Mouse (Mus musculus): ENCODE data around the gene Rab5if. TPM values are rescaled to one million over a fixed set of nuclear protein-coding genes. Genes with fewer than 3 reads are reported as not detected.
A peak's percentile ranks its signal among the peaks of the same experiment; 100 is the strongest.
"Not testable (repeated sequence)": the region's sequence is repeated elsewhere in the genome, so short reads cannot be mapped to it uniquely, and the experiment has no call there.

Gene Rab5if
- total RNA-seq, 1 experiment from 2014 or later = 138 TPM

DNA sequence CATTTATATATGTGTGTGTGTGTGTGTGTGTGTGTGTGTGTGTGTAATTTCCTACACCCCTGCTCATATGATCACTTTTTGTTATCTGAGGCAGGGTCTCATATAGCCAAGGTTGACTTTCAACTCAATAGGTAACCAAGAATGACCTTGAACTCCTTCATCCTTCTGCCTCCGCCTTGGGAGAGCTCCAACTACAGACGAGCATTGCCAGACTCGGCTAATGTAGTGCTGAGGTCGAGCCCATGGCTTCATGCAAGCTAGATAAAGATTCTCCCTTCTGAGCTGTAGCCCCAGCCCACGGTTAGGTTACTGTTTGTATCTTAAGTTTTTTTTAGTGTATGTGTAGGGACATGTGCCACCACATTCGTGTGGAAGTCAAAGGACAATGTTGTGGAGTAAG is 39.0 kb downstream of the Rab5if start:
- no peak for ATAC-seq (replicated peaks in 1 of 2; ENCODE audit: insufficient read depth in 1 of 2, low FRiP score in 2 of 2, low TSS enrichment in 1 of 2, low read depth in 1 of 2, poor library complexity in 2 of 2, severe bottlenecking in 2 of 2)

DNA sequence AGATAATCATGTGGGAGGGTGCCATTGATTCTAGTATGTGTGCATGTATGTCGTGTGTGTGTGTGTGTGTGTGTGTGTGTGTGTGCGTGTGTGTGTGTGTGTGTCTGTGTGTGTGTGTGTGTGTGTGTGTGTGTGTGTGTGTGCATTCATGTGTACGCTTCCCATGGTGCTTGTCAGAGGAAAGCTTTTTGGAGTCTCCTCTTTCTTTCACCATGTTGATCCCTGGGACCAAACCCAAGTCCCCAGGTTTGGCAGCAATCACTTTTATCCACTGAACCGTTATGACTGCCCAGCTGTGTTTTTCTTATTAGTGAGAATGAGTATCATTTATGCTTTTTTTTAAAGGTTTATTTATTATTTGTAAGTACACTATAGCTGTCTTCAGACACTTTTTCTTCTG is 39.5 kb downstream of the Rab5if start:
- not testable (repeated sequence) for ATAC-seq (replicated peaks in 1 of 2; ENCODE audit: insufficient read depth in 1 of 2, low FRiP score in 2 of 2, low TSS enrichment in 1 of 2, low read depth in 1 of 2, poor library complexity in 2 of 2, severe bottlenecking in 2 of 2)

DNA sequence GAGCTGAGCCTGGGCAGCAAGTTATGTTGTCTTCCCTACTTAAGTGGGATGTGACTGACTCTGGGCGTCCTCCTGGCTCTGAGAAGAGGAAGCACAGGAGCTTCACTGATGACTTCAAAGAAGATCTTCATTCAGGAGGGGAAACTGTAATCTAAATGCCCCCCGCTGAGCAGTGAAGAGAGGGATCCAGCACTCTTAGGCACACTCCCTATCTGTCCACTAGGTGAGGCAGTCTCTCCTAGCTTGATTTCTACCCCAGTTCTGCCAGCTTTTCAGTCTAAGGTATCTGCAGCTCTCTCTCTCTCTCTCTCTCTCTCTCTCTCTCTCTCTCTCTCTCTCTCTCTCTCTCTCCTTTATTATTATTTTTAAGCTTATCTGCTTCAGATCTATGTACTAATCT is 40.4 kb downstream of the Rab5if start:
- 0 out of 4 replicates have a peak, but pooled peaks of 1 of the 2 experiments have one; percentile 36 for ATAC-seq (replicated peaks in 1 of 2; ENCODE audit: insufficient read depth in 1 of 2, low FRiP score in 2 of 2, low TSS enrichment in 1 of 2, low read depth in 1 of 2, poor library complexity in 2 of 2, severe bottlenecking in 2 of 2)

DNA sequence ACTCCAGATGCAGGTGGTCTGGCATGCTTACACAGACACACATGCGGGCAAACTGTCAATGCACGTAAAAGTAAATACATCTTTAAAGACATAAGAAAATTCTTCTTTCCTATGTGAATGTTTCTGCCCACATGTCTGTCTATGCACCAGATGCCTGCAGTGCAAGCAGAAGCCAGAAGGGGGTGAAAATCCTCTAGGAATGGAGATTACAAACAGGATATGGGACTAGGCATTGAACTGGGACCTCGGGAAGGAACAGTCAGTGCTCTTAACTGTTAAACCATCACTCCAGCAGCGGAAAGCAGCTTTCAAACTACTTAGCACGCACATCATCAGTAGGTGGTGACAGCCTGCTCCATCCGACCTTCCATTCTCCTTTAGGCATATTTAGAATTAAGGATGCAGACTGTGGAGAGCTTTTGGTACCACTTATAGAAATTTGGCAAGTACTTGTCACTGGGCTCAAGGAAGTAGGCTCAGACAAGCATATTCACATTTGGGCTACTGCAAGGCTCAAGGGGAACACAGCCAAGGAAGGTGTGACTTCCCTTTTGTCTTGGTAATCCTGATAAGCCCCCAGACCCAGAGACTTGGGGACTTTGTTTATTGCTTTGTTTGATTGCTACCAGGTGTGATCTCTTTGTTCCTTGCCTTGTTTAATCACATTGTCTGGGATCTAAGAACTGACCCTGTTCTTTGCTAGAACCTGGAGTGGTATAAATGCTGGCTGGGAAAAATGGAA is 42.2 kb downstream of the Rab5if start:
- ATAC-seq (replicated peaks in 1 of 2; ENCODE audit: insufficient read depth in 1 of 2, low FRiP score in 2 of 2, low TSS enrichment in 1 of 2, low read depth in 1 of 2, poor library complexity in 2 of 2, severe bottlenecking in 2 of 2) = no peak

DNA sequence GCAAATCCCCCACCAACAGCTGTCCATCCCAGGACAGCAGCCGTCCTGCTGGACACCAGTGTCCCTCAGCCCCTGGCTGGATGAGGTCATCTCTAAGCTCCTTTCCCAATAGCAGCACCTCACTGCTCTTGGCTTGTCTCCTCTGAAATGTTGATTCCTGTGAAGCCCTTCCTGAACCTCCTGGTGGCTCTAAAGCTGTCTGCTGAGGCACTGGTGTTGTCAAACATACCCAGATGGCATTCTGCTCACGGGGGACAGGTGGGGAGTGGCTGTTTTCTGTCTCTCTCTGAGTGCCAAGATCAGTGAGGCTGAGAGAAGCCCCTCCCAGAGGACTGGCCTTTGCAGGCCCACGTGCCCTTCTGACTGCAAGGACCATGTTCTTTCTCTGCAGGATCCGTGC is 43.0 kb downstream of the Rab5if start:
- not testable (repeated sequence) for ATAC-seq (replicated peaks in 1 of 2; ENCODE audit: insufficient read depth in 1 of 2, low FRiP score in 2 of 2, low TSS enrichment in 1 of 2, low read depth in 1 of 2, poor library complexity in 2 of 2, severe bottlenecking in 2 of 2)

DNA sequence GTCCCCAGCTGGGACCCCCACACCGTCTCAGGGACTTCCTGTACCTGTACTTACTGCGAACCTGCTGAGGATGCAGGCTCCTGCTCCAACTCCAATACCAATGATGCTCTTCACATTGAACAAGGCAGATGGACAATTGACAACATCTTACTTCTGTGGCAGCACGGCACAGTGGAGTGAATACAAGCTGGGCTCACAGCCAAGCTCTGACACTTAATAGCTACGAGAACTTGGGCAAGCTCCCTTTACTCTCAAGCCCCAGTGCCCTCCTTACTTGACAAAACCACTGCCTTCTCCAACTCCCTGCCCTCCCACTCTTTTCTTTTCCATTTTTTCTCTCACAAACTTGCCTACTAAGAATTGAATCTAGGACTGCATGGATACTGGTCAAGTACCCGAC is 50.3 kb downstream of the Rab5if start:
- no peak for ATAC-seq (replicated peaks in 1 of 2; ENCODE audit: insufficient read depth in 1 of 2, low FRiP score in 2 of 2, low TSS enrichment in 1 of 2, low read depth in 1 of 2, poor library complexity in 2 of 2, severe bottlenecking in 2 of 2)

DNA sequence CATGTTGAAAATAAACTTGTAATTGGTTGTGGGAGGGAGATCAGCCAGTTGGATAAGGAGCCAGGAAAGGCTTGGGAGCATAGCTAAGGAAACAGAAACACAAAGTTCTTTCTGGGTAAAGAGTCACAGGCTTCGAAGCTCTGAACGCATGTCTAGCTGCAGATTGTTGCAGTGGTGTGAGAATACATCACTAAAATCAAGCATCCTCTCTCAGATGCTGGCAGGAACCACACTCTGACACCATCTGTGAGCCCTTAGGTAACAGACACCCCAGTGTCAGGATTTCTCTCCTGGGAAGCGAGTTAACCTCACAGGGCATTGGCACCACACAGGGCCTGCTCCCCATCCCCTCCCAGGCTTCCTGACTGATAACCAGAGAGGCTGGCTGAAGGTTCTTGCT is 52.6 kb downstream of the Rab5if start:
- no peak for ATAC-seq (replicated peaks in 1 of 2; ENCODE audit: insufficient read depth in 1 of 2, low FRiP score in 2 of 2, low TSS enrichment in 1 of 2, low read depth in 1 of 2, poor library complexity in 2 of 2, severe bottlenecking in 2 of 2)

DNA sequence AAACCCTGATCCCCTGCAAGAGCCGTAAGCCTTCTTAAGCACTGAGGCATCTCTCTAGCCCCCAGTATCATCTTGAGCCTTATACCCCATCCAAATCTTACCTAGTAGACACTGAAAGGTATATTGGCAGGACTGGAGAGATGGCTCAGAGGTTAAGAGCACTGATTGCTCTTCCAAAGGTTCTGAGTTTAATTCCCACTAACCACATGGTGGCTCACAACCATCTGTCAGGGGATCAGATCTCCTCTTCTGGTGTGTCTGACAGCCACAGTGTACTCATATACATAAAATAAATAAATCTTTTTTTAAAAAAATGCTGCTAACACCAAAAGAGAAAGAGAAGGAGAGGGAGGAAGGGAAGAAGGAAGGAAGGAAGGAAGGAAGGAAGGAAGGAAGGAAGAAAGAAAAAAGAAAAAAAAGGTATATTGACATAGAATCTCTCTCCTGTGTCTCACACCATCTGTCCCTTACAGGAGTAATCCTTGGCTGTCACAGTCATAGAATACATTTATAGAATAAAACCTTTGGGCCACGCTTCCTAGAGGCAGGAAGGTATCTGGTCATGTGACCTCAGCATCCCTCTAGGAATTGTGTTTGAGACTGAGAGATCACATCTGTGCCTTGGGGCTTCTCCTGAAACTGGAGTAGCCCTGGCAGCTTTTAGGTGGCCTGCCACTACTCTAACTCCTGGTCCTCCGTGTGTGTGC is 53.6 kb downstream of the Rab5if start:
- no peak for ATAC-seq (replicated peaks in 1 of 2; ENCODE audit: insufficient read depth in 1 of 2, low FRiP score in 2 of 2, low TSS enrichment in 1 of 2, low read depth in 1 of 2, poor library complexity in 2 of 2, severe bottlenecking in 2 of 2)

DNA sequence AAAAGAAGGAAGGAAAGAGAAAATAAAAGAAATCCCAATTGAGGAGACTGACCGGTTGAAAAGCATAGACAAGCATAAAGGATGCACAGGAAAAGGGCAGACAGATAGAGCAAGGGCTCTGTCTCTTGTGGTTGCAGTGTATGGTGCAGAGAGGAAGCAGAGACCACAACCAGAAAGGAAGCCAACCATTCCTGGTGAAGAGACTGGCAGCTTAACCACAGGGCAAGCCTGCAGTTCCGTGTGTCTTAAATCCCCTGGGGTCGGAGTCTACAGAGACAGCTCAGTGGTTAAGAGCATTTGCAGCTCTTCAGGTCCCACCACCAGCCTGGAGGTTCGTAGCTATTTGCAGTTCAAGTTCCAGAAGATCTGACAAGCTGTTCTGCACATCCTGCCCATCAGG is 55.6 kb downstream of the Rab5if start:
- peak; percentile 82 to 92 for ATAC-seq (replicated peaks in 1 of 2; ENCODE audit: insufficient read depth in 1 of 2, low FRiP score in 2 of 2, low TSS enrichment in 1 of 2, low read depth in 1 of 2, poor library complexity in 2 of 2, severe bottlenecking in 2 of 2)

DNA sequence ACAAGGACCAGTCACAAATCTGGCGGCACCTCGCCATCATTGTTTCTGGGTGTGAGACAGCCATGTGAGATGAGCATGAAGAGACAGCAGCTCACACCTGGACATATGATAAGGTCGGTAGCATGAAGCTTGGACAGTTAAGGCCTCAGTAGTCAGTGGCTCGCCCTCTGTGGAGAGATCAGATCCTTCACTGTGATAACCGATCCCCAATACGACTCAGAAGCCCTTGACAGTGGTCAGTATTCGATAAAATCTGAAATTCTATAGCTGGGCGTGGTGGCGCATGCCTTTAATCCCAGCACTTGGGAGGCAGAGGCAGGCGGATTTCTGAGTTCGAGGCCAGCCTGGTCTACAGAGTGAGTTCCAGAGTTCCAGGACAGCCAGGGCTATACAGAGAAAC is 56.3 kb downstream of the Rab5if start:
- ATAC-seq (replicated peaks in 1 of 2; ENCODE audit: insufficient read depth in 1 of 2, low FRiP score in 2 of 2, low TSS enrichment in 1 of 2, low read depth in 1 of 2, poor library complexity in 2 of 2, severe bottlenecking in 2 of 2) = not testable (repeated sequence)

DNA sequence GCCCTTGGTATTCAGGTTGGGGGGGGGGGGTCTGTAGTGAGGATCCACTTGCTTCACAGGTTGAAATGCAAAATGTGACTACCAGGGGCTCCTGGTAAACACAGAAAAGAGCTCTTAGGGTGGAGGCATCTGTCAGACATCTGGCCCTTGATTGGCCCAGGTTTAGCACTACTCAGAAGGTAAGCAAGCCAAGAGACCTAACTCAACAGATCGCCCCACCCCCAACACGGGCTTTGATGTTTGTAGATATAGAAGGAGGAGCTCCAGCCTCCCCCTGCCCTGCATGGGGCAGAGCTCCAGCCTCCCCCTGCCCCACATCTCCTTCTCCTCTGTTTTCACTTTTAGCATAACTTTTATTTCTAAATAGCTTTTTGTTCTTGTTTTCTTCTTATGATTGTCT is 56.9 kb downstream of the Rab5if start:
- ATAC-seq (replicated peaks in 1 of 2; ENCODE audit: insufficient read depth in 1 of 2, low FRiP score in 2 of 2, low TSS enrichment in 1 of 2, low read depth in 1 of 2, poor library complexity in 2 of 2, severe bottlenecking in 2 of 2) = no peak

DNA sequence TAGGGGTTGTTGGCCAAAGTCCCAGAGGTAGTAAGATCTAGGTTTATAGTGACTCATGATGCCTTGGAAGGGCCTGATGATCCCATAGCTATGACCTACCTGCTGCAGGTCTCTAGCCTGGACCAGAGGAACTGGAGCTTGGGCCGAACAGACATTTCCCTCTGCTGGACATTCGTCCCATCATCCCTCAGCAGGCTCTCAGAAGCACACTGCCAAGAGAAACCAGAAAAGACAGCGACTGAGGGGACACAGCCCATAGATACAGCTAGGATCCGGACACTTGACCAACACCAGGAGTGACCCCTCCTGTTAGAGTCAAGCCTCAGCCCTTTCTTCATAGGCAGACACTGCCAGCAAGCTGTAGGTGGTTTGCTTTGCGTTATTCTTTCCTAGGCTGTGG is 60.1 kb downstream of the Rab5if start:
- no peak for ATAC-seq (replicated peaks in 1 of 2; ENCODE audit: insufficient read depth in 1 of 2, low FRiP score in 2 of 2, low TSS enrichment in 1 of 2, low read depth in 1 of 2, poor library complexity in 2 of 2, severe bottlenecking in 2 of 2)

Other genes starting within 250 kb of the Rab5if start
- gene Dlgap4, start 249.4 kb upstream of the Rab5if start, total RNA-seq (2017) = 14.3 and 23.2 TPM in 2 replicates
- 0.89 TPM in 1 of 2 replicates, not detected in the other for gene Myl9, start 87.7 kb upstream of the Rab5if start, total RNA-seq (2017)
- gene Tgif2, start 23.1 kb upstream of the Rab5if start, total RNA-seq (2017) = 31.6 and 42.0 TPM in 2 replicates
- 0.65 TPM in 1 of 2 replicates, not detected in the other for gene 4930518I15Rik, start 5.2 kb upstream of the Rab5if start, total RNA-seq (2017)
- 9.8 and 11.2 TPM in 2 replicates for gene Sla2, start 24.1 kb downstream of the Rab5if start, total RNA-seq (2017)
- 33.1 and 35.7 TPM in 2 replicates for gene Ndrg3, start 128.9 kb downstream of the Rab5if start, total RNA-seq (2017)
- gene Dsn1, start 144.0 kb downstream of the Rab5if start, total RNA-seq (2017) = 38.5 and 53.8 TPM in 2 replicates
- gene Soga1, start 216.1 kb downstream of the Rab5if start, total RNA-seq (2017) = 7.4 and 10.0 TPM in 2 replicates
- not detected in 2 replicates for gene Tldc2, start 223.9 kb downstream of the Rab5if start, total RNA-seq (2017)